Mouse (Mus musculus) intestine, embryonic 16.5 days (tissue): ENCODE measurements around the gene Ubr1. TPM values are rescaled to one million over a fixed set of nuclear protein-coding genes. Genes with fewer than 3 reads are reported as not detected.

Source experiments
- ATAC-seq: fragments of 200-750 bp; cut with Nextera tagmentation; 2 replicates; pipeline ENCODE4 v1.8.0; 2017; ENCODE audit warnings: moderate TSS enrichment, moderate library complexity
- H3K27ac ChIP-seq: fragments of 300-500 bp; sonication (generic); 2 replicates; pipeline ENCODE4 v1.5.1; 2014; ENCODE audit warnings: mild to moderate bottlenecking, low read length
- H3K27me3 ChIP-seq: fragments of 300-500 bp; sonication (generic); replicated peaks from 2 replicates; pipeline ENCODE4 v1.6.1; 2014; ENCODE audit warnings: low read length, control low read depth, mixed read lengths; ENCODE audit not compliant: control insufficient read depth, insufficient read depth
- H3K36me3 ChIP-seq: fragments of 300-500 bp; sonication (generic); 2 replicates; pipeline ENCODE4 v1.6.1; 2014; ENCODE audit warnings: low read length, control low read depth; ENCODE audit not compliant: control insufficient read depth, insufficient read depth
- H3K4me1 ChIP-seq: fragments of 300-500 bp; sonication (generic); 2 replicates; pipeline ENCODE4 v1.6.1; 2014; ENCODE audit warnings: low read length, control low read depth, mixed read lengths; ENCODE audit not compliant: control insufficient read depth, insufficient read depth
- H3K4me2 ChIP-seq: fragments of 300-500 bp; sonication (generic); 2 replicates; pipeline ENCODE4 v1.6.1; 2014; ENCODE audit warnings: low read depth, low read length, control low read depth
- H3K4me3 ChIP-seq: fragments of 300-500 bp; sonication (generic); 2 replicates; pipeline ENCODE4 v1.5.1; 2014; ENCODE audit warnings: mild to moderate bottlenecking, low read length
- H3K9ac ChIP-seq: fragments of 300-500 bp; sonication (generic); 2 replicates; pipeline ENCODE4 v1.6.1; 2014; ENCODE audit warnings: low read depth, low read length
- H3K9me3 ChIP-seq: fragments of 300-500 bp; sonication (generic); 2 replicates; pipeline ENCODE4 v1.6.1; 2016; ENCODE audit warnings: low read length, control low read depth; ENCODE audit not compliant: control insufficient read depth
- WGBS: fragments of 180-500 bp; shearing (Covaris S2); extraction: QIAGEN DNeasy Blood & Tissue Kit; methylation state at CpG from one replicate; pipeline ENCODE4 v1.1.7; 2014; 5-methylcytosine and 5-hydroxymethylcytosine counted together
- polyA plus RNA-seq: library from polyadenylated mRNA; unstranded; fragments of >200 nt; fragmentation: Nextera tagmentation; extraction: Ambion mirVana; gene quantifications from 2 replicates; pipeline ENCODE4 v1.2.1, GENCODE M21; 2015

Gene Ubr1
- 15.4 and 16.2 TPM in 2 replicates for polyA plus RNA-seq

DNA sequence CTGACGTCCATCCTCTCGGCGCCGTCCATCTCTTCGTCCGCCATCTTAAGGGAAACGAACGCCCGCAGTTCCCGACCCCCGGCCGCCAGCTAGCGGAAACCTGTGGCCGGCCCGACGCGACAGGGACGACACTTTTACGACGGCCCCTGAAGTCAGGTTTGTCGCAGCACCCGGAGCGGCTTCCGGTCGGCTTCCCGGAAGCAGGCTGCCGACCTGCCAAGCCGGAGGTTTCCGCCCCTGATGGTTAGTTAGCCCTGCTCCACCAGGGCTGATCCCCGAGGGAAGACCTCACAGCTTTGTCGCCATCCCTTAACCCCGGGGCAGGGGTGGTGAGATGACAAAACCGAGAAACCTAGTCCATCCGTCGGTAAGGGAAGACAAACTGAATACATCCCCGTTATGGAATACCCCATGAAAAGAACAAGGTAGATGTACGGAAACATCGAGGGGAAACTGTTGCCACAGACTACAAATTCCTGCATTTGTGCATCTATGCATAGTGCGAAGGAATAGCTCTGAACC, at the start of gene Ubr1:
TSS of gene Ubr1 (minus strand) at position 157 of the 522 bp plus-strand sequence.
- Histone ChIP-seq H3K27me3 (0 out of 2 replicates have a peak, but pooled peaks cover 2% of the 10 kb centered on the region), H3K36me3 (no peaks in the 10 kb centered on the region), H3K4me1 (peaks cover 7% of the 10 kb centered on the region; the same call in 1 of the 2 replicates), H3K4me2 (peak within 1 kb of the TSS; percentile 73), H3K27ac (peak within 1 kb of the TSS; percentile 38), H3K4me3 (peak within 1 kb of the TSS; percentile 70), H3K9me3 (no peaks in the 10 kb centered on the region), H3K9ac (peak within 1 kb of the TSS; percentile 82)
- under 1% methylated on average over 39 of the region's 39 CpGs for WGBS
- peak; percentile 91 for ATAC-seq

DNA sequence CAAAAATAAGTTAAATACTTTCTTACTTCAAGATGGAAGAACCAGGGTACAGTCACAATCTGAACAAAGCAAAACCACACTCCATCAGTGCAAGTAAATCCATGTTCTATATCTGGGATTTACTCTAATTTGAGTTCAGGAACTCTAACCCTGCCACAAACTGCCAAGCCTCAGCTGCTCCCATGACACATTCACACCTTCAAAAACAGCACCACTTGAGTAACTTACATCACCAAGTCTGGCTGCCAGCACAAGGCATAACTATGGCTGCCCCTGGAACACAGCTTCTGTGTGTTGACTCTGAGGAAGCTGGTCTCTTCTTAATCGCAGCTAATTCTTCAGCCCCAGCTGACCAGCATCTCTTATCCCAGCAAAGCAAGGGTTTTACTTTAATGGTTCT, 46.6 kb upstream of the Ubr1 start:
- Histone ChIP-seq H3K36me3 (0 out of 2 replicates have a peak, but pooled peaks cover 2% of the 10 kb centered on the region), H3K27ac (no peak overlapping the region), H3K4me2 (no peak overlapping the region), H3K4me3 (no peak overlapping the region), H3K9ac (no peak overlapping the region), H3K4me1 (no peaks in the 10 kb centered on the region), H3K9me3 (no peaks in the 10 kb centered on the region), H3K27me3 (no peaks in the 10 kb centered on the region)
- no peak for ATAC-seq
- 97% methylated on average over 1 of the region's 1 CpGs for WGBS

DNA sequence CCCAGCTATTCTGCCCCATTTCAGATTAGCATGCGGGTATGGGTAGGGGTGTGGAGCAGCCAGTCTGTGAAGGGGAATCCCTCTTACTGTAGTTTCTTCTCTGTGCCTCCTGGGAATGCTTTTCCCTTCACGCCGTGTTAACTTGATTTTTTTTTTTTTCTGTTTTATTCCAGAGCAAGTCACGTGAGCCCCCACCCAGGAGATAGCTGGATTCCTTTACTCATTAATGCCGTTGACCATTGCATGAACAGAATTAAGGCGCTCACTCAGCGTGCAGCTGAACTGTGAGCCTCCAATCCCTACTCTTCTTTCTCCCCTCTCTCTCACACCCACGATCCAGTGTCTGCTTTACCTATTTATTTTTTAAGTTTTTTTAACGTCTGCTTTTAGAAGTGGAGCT, 45.7 kb upstream of the Ubr1 start:
- Histone ChIP-seq H3K4me3 (no peak overlapping the region), H3K27me3 (no peaks in the 10 kb centered on the region), H3K9me3 (no peaks in the 10 kb centered on the region), H3K36me3 (0 out of 2 replicates have a peak, but pooled peaks cover 2% of the 10 kb centered on the region), H3K4me2 (no peak overlapping the region), H3K27ac (no peak overlapping the region), H3K9ac (no peak overlapping the region), H3K4me1 (no peaks in the 10 kb centered on the region)
- ATAC-seq, result no peak
- 87% methylated on average over 9 of the region's 9 CpGs for WGBS

GRCm38 (mm10) chr2:121015507-121015906, 45.0 kb upstream of the Ubr1 start:
- Histone ChIP-seq H3K9ac (no peak overlapping the region), H3K4me2 (no peak overlapping the region), H3K36me3 (0 out of 2 replicates have a peak, but pooled peaks cover 2% of the 10 kb centered on the region), H3K4me1 (no peaks in the 10 kb centered on the region), H3K4me3 (no peak overlapping the region), H3K27ac (no peak overlapping the region), H3K9me3 (no peaks in the 10 kb centered on the region), H3K27me3 (no peaks in the 10 kb centered on the region)
- 84% methylated on average over 2 of the region's 2 CpGs for WGBS
- ATAC-seq, result no peak

DNA sequence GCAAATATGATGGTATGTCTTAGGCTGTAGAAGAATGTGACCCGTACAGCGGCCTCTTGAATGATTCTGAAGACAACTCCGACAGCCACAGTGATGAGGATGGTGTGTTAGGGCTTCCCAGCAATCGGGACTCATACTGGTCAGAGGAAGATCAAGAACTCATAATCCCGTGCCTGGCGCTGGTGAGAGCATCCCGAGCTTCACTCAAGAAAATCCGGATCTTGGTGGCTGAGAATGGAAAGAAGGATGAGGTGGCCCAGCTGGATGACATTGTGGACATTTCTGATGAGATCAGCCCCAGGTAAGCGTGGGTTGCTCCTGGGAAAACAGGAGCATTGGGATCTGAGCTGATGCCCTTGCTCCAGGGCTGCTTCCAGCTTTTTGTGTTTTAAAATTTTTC, 42.2 kb upstream of the Ubr1 start:
- Histone ChIP-seq H3K36me3 (0 out of 2 replicates have a peak, but pooled peaks cover 2% of the 10 kb centered on the region), H3K9ac (no peak overlapping the region), H3K9me3 (no peaks in the 10 kb centered on the region), H3K27me3 (no peaks in the 10 kb centered on the region), H3K4me2 (no peak overlapping the region), H3K4me1 (no peaks in the 10 kb centered on the region), H3K4me3 (no peak overlapping the region), H3K27ac (no peak overlapping the region)
- ATAC-seq, result no peak
- 91% methylated on average over 9 of the region's 9 CpGs for WGBS

- H3K36me3 ChIP-seq, result no peaks in the 10 kb centered on the region
- no peaks in the 10 kb centered on the region for H3K27me3 ChIP-seq
- 21% methylated on average over 5 of the region's 5 CpGs for WGBS
- no peak for ATAC-seq
- H3K4me3 ChIP-seq, result peak overlapping the region; percentile 75
- peak overlapping the region; percentile 83 for H3K4me2 ChIP-seq
- no peaks in the 10 kb centered on the region for H3K9me3 ChIP-seq
- no peak overlapping the region for H3K27ac ChIP-seq
- H3K4me1 ChIP-seq, result no peaks in the 10 kb centered on the region
- peak overlapping the region; percentile 76 for H3K9ac ChIP-seq
Observed at GRCm38 (mm10) chr2:121009071-121009677, 38.7 kb upstream of the Ubr1 start.

GRCm38 (mm10) chr2:121008664-121009007, 38.1 kb upstream of the Ubr1 start:
- no peaks in the 10 kb centered on the region for H3K4me1 ChIP-seq
- WGBS, result under 1% methylated on average over 12 of the region's 12 CpGs
- H3K9me3 ChIP-seq, result no peaks in the 10 kb centered on the region
- no peak overlapping the region for H3K27ac ChIP-seq
- peak overlapping the region; percentile 83 for H3K4me2 ChIP-seq
- H3K27me3 ChIP-seq, result no peaks in the 10 kb centered on the region
- ATAC-seq, result peak; percentile 22; the same call in 1 of the 2 replicates
- peak overlapping the region; percentile 76 for H3K9ac ChIP-seq
- H3K4me3 ChIP-seq, result peak overlapping the region; percentile 75
- no peaks in the 10 kb centered on the region for H3K36me3 ChIP-seq

DNA sequence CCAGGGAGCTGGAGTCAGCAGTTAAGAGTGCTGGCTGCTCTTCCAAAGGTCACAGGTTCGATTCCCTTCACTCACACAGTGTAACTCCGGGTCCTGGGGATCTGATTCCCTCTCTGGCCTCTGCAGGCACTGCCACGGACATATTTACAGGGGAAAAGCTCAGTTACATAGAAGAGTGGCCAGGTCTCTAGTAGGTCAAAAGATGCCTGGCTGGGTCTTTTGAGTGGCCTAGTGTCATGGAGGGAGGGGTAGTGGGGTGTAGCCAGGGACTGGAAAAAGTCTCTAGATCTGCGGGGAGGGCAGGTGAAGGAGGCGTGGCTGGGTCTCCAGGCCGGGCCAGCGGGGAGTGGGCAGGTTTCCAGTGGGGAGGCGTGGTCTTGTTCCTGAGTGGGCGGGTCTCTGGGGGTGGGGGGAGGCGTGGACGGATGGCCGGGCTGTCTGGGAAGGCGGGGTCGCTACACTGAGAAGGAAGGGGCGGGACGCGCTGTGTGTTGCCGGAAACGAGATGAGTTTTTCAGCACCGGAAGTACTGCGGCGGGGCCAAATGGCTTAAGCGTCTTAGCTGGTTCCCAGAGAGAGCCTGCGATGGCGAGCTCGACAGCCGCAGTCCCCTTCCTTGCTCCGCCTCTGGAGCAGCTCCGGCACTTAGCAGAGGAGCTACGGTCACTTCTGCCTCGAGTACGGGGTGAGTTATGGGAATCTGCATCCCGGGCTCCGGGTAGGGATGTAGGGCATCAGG, 37.6 kb upstream of the Ubr1 start, which contains the start of gene Ccndbp1:
TSS of gene Ccndbp1 (plus strand) at position 479 of the 739 bp plus-strand sequence.
- H3K36me3 ChIP-seq, result no peaks in the 10 kb centered on the region
- peak within 1 kb of the TSS; percentile 83 for H3K4me2 ChIP-seq
- H3K4me3 ChIP-seq, result peak within 1 kb of the TSS; percentile 75
- WGBS, result under 1% methylated on average over 33 of the region's 34 CpGs
- no peaks in the 10 kb centered on the region for H3K9me3 ChIP-seq
- H3K27ac ChIP-seq, result no peak within 1 kb of the TSS
- peak; percentile 99 for ATAC-seq
- H3K9ac ChIP-seq, result peak within 1 kb of the TSS; percentile 76
- H3K27me3 ChIP-seq, result no peaks in the 10 kb centered on the region
- no peaks in the 10 kb centered on the region for H3K4me1 ChIP-seq

- no peak overlapping the region for H3K4me2 ChIP-seq
- no peak overlapping the region for H3K4me3 ChIP-seq
- H3K36me3 ChIP-seq, result no peaks in the 10 kb centered on the region
- no peaks in the 10 kb centered on the region for H3K4me1 ChIP-seq
- H3K9me3 ChIP-seq, result no peaks in the 10 kb centered on the region
- no peak overlapping the region for H3K27ac ChIP-seq
- WGBS, result 75% methylated on average over 1 of the region's 1 CpGs
- no peak for ATAC-seq
- no peaks in the 10 kb centered on the region for H3K27me3 ChIP-seq
- H3K9ac ChIP-seq, result no peak overlapping the region
Observed at GRCm38 (mm10) chr2:121006986-121007385, 36.5 kb upstream of the Ubr1 start.
